Mouse (Mus musculus) heart, adult 2 months (tissue): ENCODE data around the gene Klk6. TPM values are rescaled to one million over a fixed set of nuclear protein-coding genes. Genes with fewer than 3 reads are reported as not detected.

Experiments used
- DNase-seq, 2 experiments: peaks; one replicate each; pipeline ENCODE4 v3.0.0; 2021
- H3K27ac ChIP-seq: fragments of 200-600 bp; 2 replicates; pipeline ENCODE4 v1.8.1; 2022
- H3K27me3 ChIP-seq: fragments of 200-500 bp; 2 replicates; pipeline ENCODE4 v1.6.1; 2012; ENCODE audit warnings: mild to moderate bottlenecking, low read length, inconsistent platforms, mixed read lengths; ENCODE audit not compliant: control insufficient read depth, insufficient read depth
- H3K36me3 ChIP-seq: fragments of 200-500 bp; 2 replicates; pipeline ENCODE4 v1.6.1; 2012; ENCODE audit warnings: low read length, inconsistent platforms; ENCODE audit not compliant: control insufficient read depth, insufficient read depth
- H3K4me1 ChIP-seq: fragments of 200-500 bp; 2 replicates; pipeline ENCODE4 v1.6.1; 2011; ENCODE audit warnings: low read length; ENCODE audit not compliant: control insufficient read depth, insufficient read depth
- H3K4me3 ChIP-seq: fragments of 200-600 bp; 2 replicates; pipeline ENCODE4 v1.8.1; 2022
- H3K79me2 ChIP-seq: fragments of 200-500 bp; replicated peaks from 2 replicates; pipeline ENCODE4 v1.6.1; 2012; ENCODE audit warnings: mild to moderate bottlenecking, inconsistent platforms, low read length, moderate library complexity, mixed read lengths; ENCODE audit not compliant: control insufficient read depth, insufficient read depth
- H3K9ac ChIP-seq: fragments of 200-500 bp; 2 replicates; pipeline ENCODE4 v1.6.1; 2012; ENCODE audit warnings: low read depth, mild to moderate bottlenecking, control low read depth, inconsistent platforms, low read length, mixed read lengths
- CTCF ChIP-seq: fragments of 200-600 bp; IDR thresholded peaks from 2 replicates; pipeline ENCODE4 v1.8.1; 2022; ENCODE audit warnings: antibody characterized with exemption, mild to moderate bottlenecking, moderate library complexity
- EP300 ChIP-seq: fragments of 200-500 bp; IDR thresholded peaks from 2 replicates; pipeline ENCODE4 v1.6.1; 2011; ENCODE audit warnings: low read depth, low read length, control low read depth; ENCODE audit not compliant: insufficient read depth
- POLR2A ChIP-seq: fragments of 200-500 bp; IDR thresholded peaks from 2 replicates; pipeline ENCODE4 v1.6.1; 2011; ENCODE audit warnings: mild to moderate bottlenecking, low read depth, low read length, control low read depth; ENCODE audit not compliant: insufficient read depth
- WGBS: fragments of 180-500 bp; shearing (Covaris S2); methylation state at CpG from one replicate; pipeline ENCODE4 v1.1.7; 2018; 5-methylcytosine and 5-hydroxymethylcytosine counted together
- intact Hi-C: fragments of 180-260 bp; cut with DNase I; formaldehyde crosslinking; loops from one replicate; pipeline ENCODE4 v1.15.1; 2025
- long read RNA-seq: library from polyadenylated mRNA; stranded (forward); transcript quantifications from one replicate; pipeline ENCODE4 v2.0.0, GENCODE M21; 2021
- polyA plus RNA-seq: library from polyadenylated mRNA; depleted of rRNA; stranded (reverse); fragments of >200 nt; gene quantifications from 2 replicates; pipeline ENCODE4 v1.2.3, GENCODE M21; 2012; rRNA removed
- total RNA-seq, 2 experiments: library from RNA; stranded (reverse); gene quantifications; 2 replicates each; pipeline ENCODE4 v1.2.3; 2021

The Klk6 gene
- not detected for total RNA-seq
- polyA plus RNA-seq = not detected in 2 replicates
- long read RNA-seq = 0 reads

- H3K36me3 ChIP-seq = no peaks in the 10 kb centered on the region
- 78% methylated on average over 10 of the region's 10 CpGs for WGBS
- intact Hi-C loops = no loop called here
Observed at GRCm38 (mm10) chr7:43824199-43824598, at the start of gene Klk6. Gene Klk6 (plus strand): TSS chr7:43824499.

DNA sequence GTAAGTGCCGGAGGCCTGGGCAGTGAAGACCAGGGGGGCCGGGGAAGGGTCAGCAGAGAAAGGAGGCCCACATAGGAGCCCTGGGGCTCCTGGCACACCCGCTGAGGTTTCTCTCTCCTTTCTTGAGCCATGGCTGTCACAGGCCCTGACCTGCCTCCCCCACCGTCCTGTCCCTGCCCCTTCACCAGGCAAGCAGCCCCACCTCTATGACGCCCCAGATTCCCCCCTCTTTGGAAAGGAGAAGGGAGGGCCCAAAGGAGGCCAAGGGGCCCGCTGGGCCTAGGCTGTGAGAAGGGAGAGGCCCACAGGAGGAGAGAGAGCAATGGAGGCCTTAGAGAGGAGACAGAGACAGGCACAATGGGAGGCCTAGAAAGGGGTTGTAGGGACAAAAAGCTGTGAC is 49.5 kb upstream of the Klk6 start:
- no peak overlapping the region for H3K4me3 ChIP-seq
- no peak overlapping the region for H3K27ac ChIP-seq
- no peaks in the 10 kb centered on the region for H3K4me1 ChIP-seq
- 72% methylated on average over 6 of the region's 6 CpGs for WGBS
- DNase-seq = peak in 1 of 2 experiments; percentile 1
- H3K9ac ChIP-seq = no peak overlapping the region
- no peaks in the 10 kb centered on the region for H3K27me3 ChIP-seq
- H3K79me2 ChIP-seq = no peaks in the 10 kb centered on the region
- H3K36me3 ChIP-seq = no peaks in the 10 kb centered on the region
- no peak for TF ChIP-seq CTCF
- TF ChIP-seq POLR2A = no peak
- TF ChIP-seq EP300 = no peak
- intact Hi-C loops = no loop called here

More at GRCm38 (mm10) chr7:43824199-43824598, at the start of gene Klk6:
- H3K4me3 ChIP-seq = no peak within 1 kb of the TSS
- no peak for TF ChIP-seq POLR2A
- TF ChIP-seq CTCF = no peak
- TF ChIP-seq EP300 = no peak
- DNase-seq = peak in 1 of 2 experiments; percentile 7
- H3K27ac ChIP-seq = no peak within 1 kb of the TSS
- H3K27me3 ChIP-seq = no peaks in the 10 kb centered on the region
- no peaks in the 10 kb centered on the region for H3K4me1 ChIP-seq
- H3K9ac ChIP-seq = no peak within 1 kb of the TSS
- H3K79me2 ChIP-seq = no peaks in the 10 kb centered on the region

- Histone ChIP-seq H3K9ac (no peak overlapping the region), H3K27ac (no peak overlapping the region), H3K36me3 (no peaks in the 10 kb centered on the region), H3K4me3 (no peak overlapping the region), H3K79me2 (no peaks in the 10 kb centered on the region), H3K4me1 (0 out of 2 replicates have a peak, but pooled peaks cover 2% of the 10 kb centered on the region), H3K27me3 (no peaks in the 10 kb centered on the region)
- DNase-seq = peak in 1 of 2 experiments; percentile 1
- TF ChIP-seq POLR2A (no peak), EP300 (no peak), CTCF (no peak)
- intact Hi-C loops = no loop called here
- WGBS = 60% methylated on average over 7 of the region's 7 CpGs
Observed at GRCm38 (mm10) chr7:43775311-43776057, 48.8 kb upstream of the Klk6 start.

- Histone ChIP-seq H3K27me3 (no peaks in the 10 kb centered on the region), H3K27ac (no peak overlapping the region), H3K4me1 (0 out of 2 replicates have a peak, but pooled peaks cover 2% of the 10 kb centered on the region), H3K79me2 (no peaks in the 10 kb centered on the region), H3K36me3 (no peaks in the 10 kb centered on the region), H3K9ac (no peak overlapping the region), H3K4me3 (no peak overlapping the region)
- 85% methylated on average over 5 of the region's 5 CpGs for WGBS
- no peak for TF ChIP-seq POLR2A
- TF ChIP-seq CTCF = no peak
- no peak for TF ChIP-seq EP300
- intact Hi-C loops = no loop called here
- peak in 1 of 2 experiments; percentile 0 for DNase-seq
Observed at GRCm38 (mm10) chr7:43776506-43776905, 47.8 kb upstream of the Klk6 start.

DNA sequence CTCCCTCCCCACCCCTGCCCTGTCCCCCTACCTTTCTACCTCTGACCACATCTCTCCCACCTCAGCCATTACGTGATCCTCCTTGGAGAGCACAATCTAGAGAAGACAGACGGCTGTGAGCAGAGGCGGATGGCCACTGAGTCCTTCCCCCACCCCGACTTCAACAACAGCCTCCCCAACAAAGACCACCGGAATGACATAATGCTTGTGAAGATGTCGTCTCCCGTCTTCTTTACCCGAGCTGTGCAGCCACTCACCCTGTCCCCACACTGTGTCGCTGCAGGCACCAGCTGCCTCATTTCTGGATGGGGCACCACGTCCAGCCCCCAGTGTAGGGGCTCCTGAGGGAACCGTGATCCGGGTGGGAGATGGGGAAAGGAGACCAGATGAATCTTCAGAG is 46.9 kb upstream of the Klk6 start:
- TF ChIP-seq CTCF (no peak), EP300 (no peak), POLR2A (no peak)
- H3K9ac ChIP-seq = no peak overlapping the region
- WGBS = 84% methylated on average over 12 of the region's 12 CpGs

GRCm38 (mm10) chr7:43778176-43778970 is 45.9 kb upstream of the Klk6 start:
- Histone ChIP-seq H3K9ac (no peak overlapping the region), H3K4me1 (0 out of 2 replicates have a peak, but pooled peaks cover 2% of the 10 kb centered on the region), H3K36me3 (no peaks in the 10 kb centered on the region), H3K27me3 (no peaks in the 10 kb centered on the region), H3K27ac (no peak overlapping the region), H3K4me3 (no peak overlapping the region), H3K79me2 (no peaks in the 10 kb centered on the region)
- peak in 1 of 2 experiments; percentile 0 for DNase-seq
- TF ChIP-seq CTCF (no peak), EP300 (no peak), POLR2A (no peak)
- 92% methylated on average over 10 of the region's 10 CpGs for WGBS
- intact Hi-C loops = no loop called here

More for the DNA sequence above, 46.9 kb upstream of the Klk6 start:
- Histone ChIP-seq H3K79me2 (no peaks in the 10 kb centered on the region), H3K4me1 (0 out of 2 replicates have a peak, but pooled peaks cover 2% of the 10 kb centered on the region), H3K36me3 (no peaks in the 10 kb centered on the region), H3K4me3 (no peak overlapping the region), H3K27me3 (no peaks in the 10 kb centered on the region), H3K27ac (no peak overlapping the region)
- DNase-seq = peak in 1 of 2 experiments; percentile 1
- intact Hi-C loops = no loop called here
